Mouse (Mus musculus): ENCODE data around the gene Slc25a25.

DNA sequence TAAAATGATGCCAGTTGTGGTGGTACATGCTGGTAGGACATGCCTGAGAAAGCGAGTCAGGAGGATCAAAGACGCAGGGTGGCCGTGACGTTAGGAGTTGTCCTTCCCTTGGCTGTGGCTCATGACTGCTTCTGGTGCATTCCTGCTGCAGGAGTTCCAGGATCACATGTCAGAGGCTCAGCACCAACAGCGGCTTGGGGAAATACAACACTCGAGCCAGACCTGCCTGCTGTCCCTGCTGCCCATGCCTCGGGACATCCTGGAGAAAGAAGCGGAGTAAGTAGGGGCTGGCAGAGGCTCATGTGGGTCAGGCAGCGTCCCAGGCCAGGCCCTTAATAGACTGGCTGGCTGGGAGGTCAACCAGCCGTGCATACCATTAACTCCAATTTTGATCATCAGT lies 77.1 kb downstream of the Slc25a25 start:
- TF ChIP-seq CTCF (conservative IDR thresholded peaks at IDR 0.05; ENCODE audit: low read length) (no peak), POU5F1 (IDR thresholded peaks at IDR 0.05; ENCODE audit: borderline replicate concordance, low read length) (no peak)

Measured in E14TG2a.4 (cell line).